Mouse (Mus musculus) midbrain, embryonic 13.5 days (tissue): ENCODE measurements around the gene Asphd2. TPM values are rescaled to one million over a fixed set of nuclear protein-coding genes. Genes with fewer than 3 reads are reported as not detected.
A peak's percentile ranks its signal among the peaks of the same experiment; 100 is the strongest.

Experiments used
- ATAC-seq: fragments of 200-750 bp; cut with Nextera tagmentation; 2 replicates; pipeline ENCODE4 v1.8.0; 2017; ENCODE audit warnings: mild to moderate bottlenecking, moderate TSS enrichment, moderate library complexity
- H3K27ac ChIP-seq: fragments of 300-500 bp; sonication (generic); 2 replicates; pipeline ENCODE4 v1.5.1; 2015; ENCODE audit warnings: inconsistent platforms, mild to moderate bottlenecking, moderate library complexity
- H3K27me3 ChIP-seq: fragments of 300-500 bp; sonication (generic); 2 replicates; pipeline ENCODE4 v1.6.1; 2015; ENCODE audit warnings: mild to moderate bottlenecking, inconsistent platforms
- H3K36me3 ChIP-seq: fragments of 300-500 bp; sonication (generic); 2 replicates; pipeline ENCODE4 v1.6.1; 2015; ENCODE audit warnings: mild to moderate bottlenecking, inconsistent platforms
- H3K4me1 ChIP-seq: fragments of 300-500 bp; sonication (generic); replicated peaks from 2 replicates; pipeline ENCODE4 v1.6.1; 2015; ENCODE audit warnings: inconsistent platforms
- H3K4me2 ChIP-seq: fragments of 300-500 bp; sonication (generic); replicated peaks from 2 replicates; pipeline ENCODE4 v1.6.1; 2015; ENCODE audit warnings: moderate library complexity, mild to moderate bottlenecking, inconsistent platforms
- H3K4me3 ChIP-seq: fragments of 300-500 bp; sonication (generic); replicated peaks from 2 replicates; pipeline ENCODE4 v1.5.1; 2015; ENCODE audit warnings: mild to moderate bottlenecking, inconsistent platforms
- H3K9ac ChIP-seq: fragments of 300-500 bp; sonication (generic); replicated peaks from 2 replicates; pipeline ENCODE4 v1.6.1; 2015; ENCODE audit warnings: mild to moderate bottlenecking, inconsistent platforms
- H3K9me3 ChIP-seq: fragments of 300-500 bp; sonication (generic); 2 replicates; pipeline ENCODE4 v1.6.1; 2016; ENCODE audit warnings: mild to moderate bottlenecking, inconsistent platforms
- WGBS: fragments of 180-500 bp; shearing (Covaris S2); methylation state at CpG from one replicate; pipeline ENCODE4 v1.1.7; 2015; 5-methylcytosine and 5-hydroxymethylcytosine counted together
- polyA plus RNA-seq: library from polyadenylated mRNA; unstranded; fragments of >200 nt; fragmentation: Nextera tagmentation; extraction: Ambion mirVana; gene quantifications from 2 replicates; pipeline ENCODE4 v1.2.1, GENCODE M21; 2015

Gene Asphd2
- polyA plus RNA-seq, 1 experiment from 2014 or later, result 47.6 TPM

- ATAC-seq, result no peak
- Histone ChIP-seq H3K9me3 (no peaks in the 10 kb centered on the region), H3K9ac (peak overlapping the region; percentile 36; the same call in 1 of the 2 replicates), H3K36me3 (peaks cover 36% of the 10 kb centered on the region), H3K4me2 (no peak overlapping the region), H3K27ac (no peak overlapping the region), H3K4me1 (peaks cover 43% of the 10 kb centered on the region), H3K4me3 (no peak overlapping the region), H3K27me3 (no peaks in the 10 kb centered on the region)
- WGBS, result 81% methylated on average over 6 of the region's 6 CpGs
These were observed 50.3 kb downstream of the Asphd2 start for GRCm38 (mm10) chr5:112344092-112344960.

GRCm38 (mm10) chr5:112343205-112343595 lies 51.5 kb downstream of the Asphd2 start:
- peaks cover 43% of the 10 kb centered on the region for H3K4me1 ChIP-seq
- no peaks in the 10 kb centered on the region for H3K27me3 ChIP-seq
- peak overlapping the region; percentile 55 for H3K27ac ChIP-seq
- peak overlapping the region; percentile 84 for H3K4me2 ChIP-seq
- no peaks in the 10 kb centered on the region for H3K9me3 ChIP-seq
- H3K9ac ChIP-seq, result peak overlapping the region; percentile 89
- peak overlapping the region; percentile 85 for H3K4me3 ChIP-seq
- WGBS, result under 1% methylated on average over 19 of the region's 24 CpGs
- H3K36me3 ChIP-seq, result peaks cover 35% of the 10 kb centered on the region
- peak; percentile 86 for ATAC-seq

DNA sequence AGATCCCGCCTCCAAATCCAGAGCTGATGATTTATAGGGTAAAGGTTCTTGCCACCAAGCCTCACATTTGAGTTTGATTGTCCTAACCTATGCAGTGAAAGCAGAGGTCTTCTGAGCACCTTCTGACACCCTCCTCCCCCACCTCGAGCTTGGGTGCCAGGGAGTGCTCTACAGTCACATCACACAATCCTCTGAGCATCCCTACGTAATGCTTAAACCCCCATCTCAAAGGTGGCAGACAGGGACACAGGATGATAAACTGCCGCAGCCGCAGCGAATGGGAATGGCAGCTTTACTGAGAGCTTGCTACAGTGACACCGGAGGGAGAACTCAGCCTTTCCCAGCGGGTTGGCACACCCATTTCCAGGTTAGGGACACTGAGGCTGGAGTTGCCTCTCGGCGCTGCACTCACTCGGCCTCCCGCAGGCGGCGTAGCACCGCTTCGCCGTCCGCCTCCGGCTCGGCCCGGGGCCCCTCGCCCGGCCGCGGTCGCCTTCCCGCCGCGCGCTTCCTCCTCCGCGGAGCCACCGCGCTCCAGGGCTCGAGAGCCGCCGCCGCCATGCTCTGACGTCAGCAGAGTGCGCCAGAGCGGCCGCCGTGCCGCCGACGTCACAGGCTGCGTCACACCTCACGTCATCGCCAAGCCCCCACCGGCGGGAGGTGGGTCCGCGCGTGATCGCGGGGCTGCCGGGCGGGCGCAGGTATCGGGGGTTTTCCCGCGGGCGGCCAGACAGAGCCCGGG lies 52.0 kb downstream of the Asphd2 start, which contains the start of the genes Srrd and Hps4:
Gene Srrd (minus strand): TSS at position 578 of the 742 bp plus-strand sequence.
Gene Hps4 (plus strand): TSS at position 621 of the 742 bp plus-strand sequence.
- 2% methylated on average over 51 of the region's 64 CpGs for WGBS
- Histone ChIP-seq H3K4me2 (peak within 1 kb of the TSS; percentile 84), H3K27me3 (no peaks in the 10 kb centered on the region), H3K4me3 (peak within 1 kb of the TSS; percentile 85), H3K4me1 (peaks cover 43% of the 10 kb centered on the region), H3K9ac (peak within 1 kb of the TSS; percentile 89), H3K36me3 (peaks cover 35% of the 10 kb centered on the region), H3K9me3 (no peaks in the 10 kb centered on the region), H3K27ac (peak within 1 kb of the TSS; percentile 55)
- peak; percentile 69 for ATAC-seq

- H3K9ac ChIP-seq, result no peak overlapping the region
- no peak overlapping the region for H3K4me2 ChIP-seq
- no peaks in the 10 kb centered on the region for H3K9me3 ChIP-seq
- H3K27ac ChIP-seq, result no peak overlapping the region
- H3K27me3 ChIP-seq, result no peaks in the 10 kb centered on the region
- peaks cover 57% of the 10 kb centered on the region for H3K36me3 ChIP-seq
- H3K4me1 ChIP-seq, result peaks cover 21% of the 10 kb centered on the region
- 63% methylated on average over 7 of the region's 7 CpGs for WGBS
- ATAC-seq, result no peak
- H3K4me3 ChIP-seq, result no peak overlapping the region
These were observed 55.5 kb downstream of the Asphd2 start for GRCm38 (mm10) chr5:112339215-112339614.

DNA sequence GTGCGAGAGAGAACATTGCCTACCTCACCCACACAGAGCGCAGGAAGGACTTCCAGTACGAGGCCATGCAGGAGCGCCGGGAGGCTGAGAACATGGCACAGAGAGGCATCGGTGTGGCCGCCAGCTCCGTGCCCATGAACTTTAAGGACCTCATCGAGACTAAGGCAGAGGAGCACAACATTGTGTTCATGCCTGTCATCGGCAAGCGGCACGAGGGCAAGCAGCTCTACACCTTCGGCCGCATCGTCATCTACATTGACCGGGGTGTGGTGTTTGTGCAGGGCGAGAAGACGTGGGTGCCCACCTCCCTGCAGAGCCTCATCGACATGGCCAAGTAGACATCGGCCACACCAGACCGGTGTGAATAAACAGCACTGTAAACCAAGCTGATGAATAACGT lies 57.7 kb downstream of the Asphd2 start:
- H3K27ac ChIP-seq, result no peak overlapping the region
- H3K9ac ChIP-seq, result no peak overlapping the region
- no peaks in the 10 kb centered on the region for H3K9me3 ChIP-seq
- H3K36me3 ChIP-seq, result peaks cover 80% of the 10 kb centered on the region
- H3K27me3 ChIP-seq, result no peaks in the 10 kb centered on the region
- H3K4me3 ChIP-seq, result no peak overlapping the region
- H3K4me2 ChIP-seq, result no peak overlapping the region
- peaks cover 5% of the 10 kb centered on the region for H3K4me1 ChIP-seq
- no peak for ATAC-seq
- 94% methylated on average over 22 of the region's 22 CpGs for WGBS

- Histone ChIP-seq H3K4me1 (no peaks in the 10 kb centered on the region), H3K4me3 (no peak overlapping the region), H3K27me3 (no peaks in the 10 kb centered on the region), H3K36me3 (peaks cover 95% of the 10 kb centered on the region), H3K9me3 (no peaks in the 10 kb centered on the region), H3K9ac (no peak overlapping the region), H3K4me2 (no peak overlapping the region), H3K27ac (no peak overlapping the region)
- peak; percentile 34 for ATAC-seq
- WGBS, result 28% methylated on average over 2 of the region's 2 CpGs
These were observed 59.2 kb downstream of the Asphd2 start for GRCm38 (mm10) chr5:112335473-112335872.

Other genes with a start within 250 kb of the Asphd2 start
- 1.6 and 1.7 TPM in 2 replicates for gene Cryba4, start 142.3 kb downstream of the Asphd2 start, polyA plus RNA-seq
- gene Crybb1, start 139.1 kb downstream of the Asphd2 start, polyA plus RNA-seq, result 2.7 and 3.3 TPM in 2 replicates
- 24.4 and 25.4 TPM in 2 replicates for gene Tpst2, start 118.2 kb downstream of the Asphd2 start, polyA plus RNA-seq
- 35.9 and 36.3 TPM in 2 replicates for gene Tfip11, start 68.5 kb downstream of the Asphd2 start, polyA plus RNA-seq
- gene Srrd, start 51.8 kb downstream of the Asphd2 start, polyA plus RNA-seq, result 50.6 and 53.8 TPM in 2 replicates
- gene Hps4, start 51.8 kb downstream of the Asphd2 start, polyA plus RNA-seq, result 42.6 and 43.5 TPM in 2 replicates
- 0.14 and 0.17 TPM in 2 replicates for gene Gm6583, start 38.8 kb downstream of the Asphd2 start, polyA plus RNA-seq
- gene Gm6588, start 54.6 kb upstream of the Asphd2 start, polyA plus RNA-seq, result 1.5 and 1.7 TPM in 2 replicates
- 41.6 and 42.0 TPM in 2 replicates for gene Sez6l, start 182.3 kb upstream of the Asphd2 start, polyA plus RNA-seq